Mouse (Mus musculus): ENCODE results near the gene Mettl7a1. TPM values are rescaled to one million over a fixed set of nuclear protein-coding genes. Genes with fewer than 3 reads are reported as not detected.
"Not testable (repeated sequence)": the region's sequence is repeated elsewhere in the genome, so short reads cannot be mapped to it uniquely, and the experiment has no call there.

The Mettl7a1 gene
- polyA plus RNA-seq, 1 experiment from 2014 or later: 7.3 TPM

DNA sequence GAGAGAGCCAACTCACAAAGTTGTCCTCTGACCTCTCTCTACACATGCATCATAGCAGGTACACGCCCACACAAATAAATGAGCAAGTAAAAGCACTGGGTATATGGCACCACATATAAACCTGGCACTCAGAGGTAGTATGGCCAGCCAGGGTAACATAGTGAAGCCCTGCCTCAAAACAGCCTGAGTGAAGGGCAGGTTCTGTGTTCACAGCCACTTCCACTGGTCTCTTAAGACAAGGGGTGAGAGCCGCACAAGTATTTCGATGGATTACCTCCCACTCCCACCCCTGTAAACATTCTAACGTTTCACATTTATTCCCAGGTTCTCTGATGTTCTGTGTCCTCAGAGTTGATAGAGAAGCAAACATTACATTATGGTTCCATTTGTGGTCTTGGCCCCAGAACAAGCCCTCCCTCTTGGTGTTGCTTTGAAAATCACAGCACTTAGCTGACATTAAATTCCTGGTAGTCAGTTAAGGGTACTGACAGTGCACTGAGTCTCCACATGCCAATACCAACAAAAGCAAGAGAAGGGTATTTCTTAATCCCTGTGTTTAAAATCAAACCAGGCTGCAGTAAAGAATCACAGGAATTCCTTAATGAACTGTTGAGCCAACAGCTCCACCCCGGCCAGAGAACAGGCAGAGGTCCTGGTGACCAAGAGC, 37.5 kb downstream of the Mettl7a1 start:
- not testable (repeated sequence) for H3K9me3 ChIP-seq (ENCODE audit: control insufficient read depth, low read depth, low read length); H3K27ac ChIP-seq (ENCODE audit: low read length); H3K4me1 ChIP-seq (ENCODE audit: control insufficient read depth, insufficient read depth, low read length); H3K4me3 ChIP-seq (ENCODE audit: low read depth, low read length); H3K36me3 ChIP-seq (ENCODE audit: control insufficient read depth, insufficient read depth, low read length); H3K27me3 ChIP-seq (ENCODE audit: control insufficient read depth, insufficient read depth, low read length); H3K4me2 ChIP-seq (replicated peaks; ENCODE audit: low read depth, low read length); H3K9ac ChIP-seq (replicated peaks; ENCODE audit: low read depth, low read length); ATAC-seq (ENCODE audit: insufficient number of reproducible peaks, insufficient read depth, low FRiP score, low read depth)
- 37% methylated on average over 4 of the region's 5 CpGs for WGBS

DNA sequence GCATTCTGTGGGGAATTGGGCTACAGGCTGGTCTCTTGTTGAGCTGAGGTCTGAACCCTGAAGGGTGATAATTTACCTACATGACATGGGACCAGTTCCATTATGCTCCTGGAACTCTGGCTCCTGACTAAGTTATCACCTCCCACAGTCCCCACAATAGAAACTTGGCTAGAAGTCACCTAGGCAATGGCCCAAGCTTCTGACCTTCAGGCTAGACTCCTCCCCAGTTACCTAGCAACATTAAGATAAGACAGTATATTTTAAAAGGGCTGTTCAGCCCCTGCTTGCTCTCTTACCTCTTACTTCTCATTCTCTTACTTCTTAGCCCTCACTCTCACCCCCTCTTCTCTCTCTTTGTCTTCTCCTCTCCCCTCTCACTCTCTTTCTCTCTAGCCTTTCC, 41.5 kb downstream of the Mettl7a1 start:
- Histone ChIP-seq H3K9ac (replicated peaks; ENCODE audit: low read depth, low read length) (no peak overlapping the region), H3K27ac (ENCODE audit: low read length) (no peak overlapping the region), H3K4me2 (replicated peaks; ENCODE audit: low read depth, low read length) (no peak overlapping the region), H3K36me3 (ENCODE audit: control insufficient read depth, insufficient read depth, low read length) (no peaks in the 10 kb centered on the region), H3K9me3 (ENCODE audit: control insufficient read depth, low read depth, low read length) (peaks cover 3% of the 10 kb centered on the region; the same call in 1 of the 2 replicates), H3K4me1 (ENCODE audit: control insufficient read depth, insufficient read depth, low read length) (no peaks in the 10 kb centered on the region), H3K27me3 (ENCODE audit: control insufficient read depth, insufficient read depth, low read length) (no peaks in the 10 kb centered on the region), H3K4me3 (ENCODE audit: low read depth, low read length) (no peak overlapping the region)
- no peak for ATAC-seq (ENCODE audit: insufficient number of reproducible peaks, insufficient read depth, low FRiP score, low read depth)

DNA sequence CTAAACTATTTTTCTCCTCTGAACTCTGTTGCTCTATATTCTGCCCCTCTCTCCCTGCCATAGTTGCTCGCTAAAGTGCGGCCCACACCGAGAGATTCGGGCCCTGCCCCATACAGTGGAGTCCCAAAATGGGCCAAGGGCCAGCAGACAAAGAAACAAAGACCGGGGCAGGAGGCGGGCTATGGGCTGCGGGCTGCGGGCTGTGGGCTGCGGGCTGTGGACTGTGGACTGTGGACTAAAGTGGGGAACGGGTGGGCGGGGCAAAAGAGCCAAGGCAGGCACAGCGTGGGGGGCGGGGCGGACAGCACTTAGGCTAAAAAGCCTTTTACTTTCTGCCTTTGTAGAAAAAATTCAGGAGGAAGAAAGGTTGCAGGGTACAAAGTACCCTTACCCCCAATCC, 42.8 kb downstream of the Mettl7a1 start:
- no peak for ATAC-seq (ENCODE audit: insufficient number of reproducible peaks, insufficient read depth, low FRiP score, low read depth)
- H3K4me2 ChIP-seq (replicated peaks; ENCODE audit: low read depth, low read length): no peak overlapping the region
- no peaks in the 10 kb centered on the region for H3K36me3 ChIP-seq (ENCODE audit: control insufficient read depth, insufficient read depth, low read length)
- H3K27me3 ChIP-seq (ENCODE audit: control insufficient read depth, insufficient read depth, low read length): no peaks in the 10 kb centered on the region
- H3K4me1 ChIP-seq (ENCODE audit: control insufficient read depth, insufficient read depth, low read length): peaks cover 3% of the 10 kb centered on the region; the same call in 1 of the 2 replicates
- H3K9ac ChIP-seq (replicated peaks; ENCODE audit: low read depth, low read length): no peak overlapping the region
- H3K4me3 ChIP-seq (ENCODE audit: low read depth, low read length): no peak overlapping the region
- WGBS: 70% methylated on average over 14 of the region's 14 CpGs
- peaks cover 3% of the 10 kb centered on the region; the same call in 1 of the 2 replicates for H3K9me3 ChIP-seq (ENCODE audit: control insufficient read depth, low read depth, low read length)
- no peak overlapping the region for H3K27ac ChIP-seq (ENCODE audit: low read length)

DNA sequence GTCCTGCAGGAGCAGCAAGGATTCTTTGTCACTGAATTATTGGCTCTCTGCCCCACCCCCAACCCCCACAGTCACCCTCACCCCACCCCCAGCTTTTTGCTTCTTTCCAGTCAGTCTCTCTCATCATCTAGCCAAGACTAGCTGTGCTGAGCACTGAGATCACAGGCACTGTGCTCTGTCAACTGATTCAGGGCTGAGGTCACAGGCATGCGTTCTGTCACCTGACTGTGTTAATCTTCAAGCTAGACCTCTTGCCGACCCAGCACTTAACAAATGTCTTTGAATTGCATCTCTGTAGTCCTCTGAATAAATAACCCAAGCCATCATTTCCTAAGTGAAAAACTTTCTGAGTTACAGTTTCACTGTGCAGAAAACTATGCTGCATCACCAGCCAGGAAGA, 45.6 kb downstream of the Mettl7a1 start:
- Histone ChIP-seq H3K9me3 (ENCODE audit: control insufficient read depth, low read depth, low read length) (peaks cover 3% of the 10 kb centered on the region; the same call in 1 of the 2 replicates), H3K4me1 (ENCODE audit: control insufficient read depth, insufficient read depth, low read length) (peaks cover 3% of the 10 kb centered on the region; the same call in 1 of the 2 replicates), H3K27me3 (ENCODE audit: control insufficient read depth, insufficient read depth, low read length) (no peaks in the 10 kb centered on the region), H3K27ac (ENCODE audit: low read length) (no peak overlapping the region), H3K4me2 (replicated peaks; ENCODE audit: low read depth, low read length) (no peak overlapping the region), H3K36me3 (ENCODE audit: control insufficient read depth, insufficient read depth, low read length) (no peaks in the 10 kb centered on the region), H3K9ac (replicated peaks; ENCODE audit: low read depth, low read length) (no peak overlapping the region), H3K4me3 (ENCODE audit: low read depth, low read length) (no peak overlapping the region)
- no peak for ATAC-seq (ENCODE audit: insufficient number of reproducible peaks, insufficient read depth, low FRiP score, low read depth)
- 12% methylated on average over 2 of the region's 2 CpGs for WGBS

DNA sequence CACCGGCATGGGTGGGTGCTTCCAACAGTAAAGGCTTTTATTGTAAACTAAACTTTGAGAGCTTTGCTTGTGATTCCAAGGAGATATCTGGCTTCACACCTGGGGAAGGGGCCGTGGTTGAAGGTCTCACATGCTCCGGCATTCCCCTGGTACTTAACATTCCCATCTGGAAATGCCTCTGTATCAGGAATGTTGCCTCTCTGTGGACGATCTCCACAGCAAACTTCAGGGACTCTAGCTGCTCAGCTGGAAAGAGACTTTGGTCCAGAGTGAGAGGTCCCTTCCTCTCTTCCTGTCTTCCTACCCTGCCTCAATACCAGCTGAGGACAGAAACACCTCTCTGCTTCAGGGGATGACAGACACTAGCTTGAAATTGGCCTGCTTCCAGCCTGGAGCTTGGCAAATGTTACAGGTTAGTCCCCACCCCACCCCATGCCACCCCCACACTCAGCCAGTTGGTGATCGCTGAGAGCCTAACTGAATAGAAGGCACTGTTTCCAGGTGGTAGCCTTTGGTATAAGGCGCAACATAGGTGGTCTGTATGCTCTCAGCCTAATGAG, 47.6 kb downstream of the Mettl7a1 start:
- whole genome bisulfite sequencing: 58% methylated on average over 6 of the region's 6 CpGs

DNA sequence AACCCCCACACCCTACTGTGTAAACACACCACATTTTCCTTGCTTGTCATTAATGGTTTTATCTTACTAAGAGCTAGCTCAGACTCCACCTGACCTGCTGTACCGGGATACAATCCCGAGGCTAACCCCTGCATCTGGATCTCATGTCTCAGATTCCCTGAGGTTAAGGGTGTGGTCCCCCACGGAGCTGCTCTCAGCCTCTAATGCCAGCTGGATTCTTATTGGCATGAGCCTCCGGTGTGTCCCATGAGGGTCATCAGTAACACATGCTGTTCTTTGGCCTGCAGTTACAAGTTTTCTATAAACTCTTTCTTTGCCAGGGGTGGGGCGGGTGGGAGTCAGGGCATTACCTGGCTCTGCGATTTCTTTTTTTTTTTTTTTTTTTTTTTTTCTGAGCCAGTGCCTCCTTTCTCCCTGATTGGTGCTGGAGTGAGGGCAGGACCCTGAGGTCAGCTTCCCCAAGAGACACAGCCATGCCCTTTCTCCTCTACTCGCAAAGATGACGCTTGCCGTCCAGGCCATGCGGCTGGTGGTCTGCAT, 48.8 kb downstream of the Mettl7a1 start, which contains the start of the genes Methig1 and Mettl7a2:
Methig1 (plus strand) TSS at position 439 of the 540 bp plus-strand sequence.
Mettl7a2 (plus strand) TSS at position 490 of the 540 bp plus-strand sequence.
- Histone ChIP-seq H3K36me3 (ENCODE audit: control insufficient read depth, insufficient read depth, low read length) (no peaks in the 10 kb centered on the region), H3K9me3 (ENCODE audit: control insufficient read depth, low read depth, low read length) (no peaks in the 10 kb centered on the region), H3K27me3 (ENCODE audit: control insufficient read depth, insufficient read depth, low read length) (no peaks in the 10 kb centered on the region), H3K9ac (replicated peaks; ENCODE audit: low read depth, low read length) (no peak within 1 kb of the TSS), H3K27ac (ENCODE audit: low read length) (no peak within 1 kb of the TSS), H3K4me2 (replicated peaks; ENCODE audit: low read depth, low read length) (no peak within 1 kb of the TSS), H3K4me3 (ENCODE audit: low read depth, low read length) (no peak within 1 kb of the TSS), H3K4me1 (ENCODE audit: control insufficient read depth, insufficient read depth, low read length) (peaks cover 3% of the 10 kb centered on the region; the same call in 1 of the 2 replicates)
- 81% methylated on average over 10 of the region's 10 CpGs for WGBS
- no peak for ATAC-seq (ENCODE audit: insufficient number of reproducible peaks, insufficient read depth, low FRiP score, low read depth)

More for the DNA sequence above, 47.6 kb downstream of the Mettl7a1 start:
- Histone ChIP-seq H3K9ac (replicated peaks; ENCODE audit: low read depth, low read length) (no peak overlapping the region), H3K4me3 (ENCODE audit: low read depth, low read length) (no peak overlapping the region), H3K9me3 (ENCODE audit: control insufficient read depth, low read depth, low read length) (no peaks in the 10 kb centered on the region), H3K36me3 (ENCODE audit: control insufficient read depth, insufficient read depth, low read length) (no peaks in the 10 kb centered on the region), H3K4me2 (replicated peaks; ENCODE audit: low read depth, low read length) (no peak overlapping the region), H3K4me1 (ENCODE audit: control insufficient read depth, insufficient read depth, low read length) (peaks cover 3% of the 10 kb centered on the region; the same call in 1 of the 2 replicates), H3K27ac (ENCODE audit: low read length) (no peak overlapping the region), H3K27me3 (ENCODE audit: control insufficient read depth, insufficient read depth, low read length) (no peaks in the 10 kb centered on the region)
- no peak for ATAC-seq (ENCODE audit: insufficient number of reproducible peaks, insufficient read depth, low FRiP score, low read depth)

DNA sequence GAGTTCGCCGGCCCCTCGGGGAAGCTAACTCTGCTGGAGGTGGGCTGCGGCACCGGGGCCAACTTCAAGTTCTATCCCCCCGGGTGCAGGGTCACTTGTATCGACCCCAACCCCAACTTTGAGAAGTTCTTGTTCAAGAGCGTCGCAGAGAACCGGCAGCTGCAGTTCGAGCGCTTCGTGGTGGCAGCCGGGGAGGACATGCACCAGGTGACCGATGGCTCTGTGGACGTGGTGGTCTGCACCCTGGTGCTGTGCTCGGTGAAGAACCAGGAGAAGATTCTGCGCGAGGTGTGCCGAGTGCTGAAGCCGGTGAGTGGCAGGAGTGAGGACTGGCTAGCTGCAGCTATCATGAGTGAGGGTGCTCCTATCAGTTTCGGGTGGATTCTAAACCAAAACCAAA, 49.5 kb downstream of the Mettl7a1 start:
- WGBS: 94% methylated on average over 9 of the region's 22 CpGs
- H3K9ac ChIP-seq (replicated peaks; ENCODE audit: low read depth, low read length); H3K36me3 ChIP-seq (ENCODE audit: control insufficient read depth, insufficient read depth, low read length); H3K9me3 ChIP-seq (ENCODE audit: control insufficient read depth, low read depth, low read length); H3K4me3 ChIP-seq (ENCODE audit: low read depth, low read length); H3K4me2 ChIP-seq (replicated peaks; ENCODE audit: low read depth, low read length); H3K27me3 ChIP-seq (ENCODE audit: control insufficient read depth, insufficient read depth, low read length); ATAC-seq (ENCODE audit: insufficient number of reproducible peaks, insufficient read depth, low FRiP score, low read depth); H3K4me1 ChIP-seq (ENCODE audit: control insufficient read depth, insufficient read depth, low read length); H3K27ac ChIP-seq (ENCODE audit: low read length): not testable (repeated sequence)

DNA sequence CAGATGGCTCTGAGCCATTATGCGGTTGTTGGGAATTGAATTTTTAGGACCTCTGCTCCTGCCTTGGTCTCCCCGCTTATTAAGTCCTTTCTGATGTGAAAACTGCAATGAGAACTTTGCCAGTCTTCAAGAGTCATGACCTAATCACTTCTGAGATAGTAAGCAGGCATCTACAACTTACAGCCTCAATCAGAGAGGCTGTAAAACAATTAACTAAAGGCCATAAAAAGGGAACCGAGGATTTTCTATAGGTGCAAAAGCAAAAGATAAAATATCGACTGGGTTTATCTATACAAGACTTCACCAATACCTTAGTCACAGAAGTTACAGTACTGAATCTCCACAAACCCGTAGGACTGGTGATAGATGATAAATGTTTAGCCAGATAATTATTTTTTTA, 51.9 kb downstream of the Mettl7a1 start:
- no peaks in the 10 kb centered on the region for H3K36me3 ChIP-seq (ENCODE audit: control insufficient read depth, insufficient read depth, low read length)
- no peak for ATAC-seq (ENCODE audit: insufficient number of reproducible peaks, insufficient read depth, low FRiP score, low read depth)
- peaks cover 3% of the 10 kb centered on the region; the same call in 1 of the 2 replicates for H3K4me1 ChIP-seq (ENCODE audit: control insufficient read depth, insufficient read depth, low read length)

More for the DNA sequence above, 51.9 kb downstream of the Mettl7a1 start:
- H3K9me3 ChIP-seq (ENCODE audit: control insufficient read depth, low read depth, low read length): no peaks in the 10 kb centered on the region
- no peak overlapping the region for H3K27ac ChIP-seq (ENCODE audit: low read length)
- no peaks in the 10 kb centered on the region for H3K27me3 ChIP-seq (ENCODE audit: control insufficient read depth, insufficient read depth, low read length)
- H3K4me3 ChIP-seq (ENCODE audit: low read depth, low read length): no peak overlapping the region
- no peak overlapping the region for H3K9ac ChIP-seq (replicated peaks; ENCODE audit: low read depth, low read length)
- 61% methylated on average over 5 of the region's 5 CpGs for WGBS
- no peak overlapping the region for H3K4me2 ChIP-seq (replicated peaks; ENCODE audit: low read depth, low read length)

Data from stomach, embryonic 14.5 days (tissue).